Mouse (Mus musculus): ENCODE measurements around the gene Mif4gd. TPM values are rescaled to one million over a fixed set of nuclear protein-coding genes. Genes with fewer than 3 reads are reported as not detected.
"Not testable (repeated sequence)": the region's sequence is repeated elsewhere in the genome, so short reads cannot be mapped to it uniquely, and the experiment has no call there.

The Mif4gd gene
- polyA plus RNA-seq, 1 experiment = 445 TPM

- Histone ChIP-seq H3K4me3 (ENCODE audit: control insufficient read depth, low read depth, low read length) (no peak overlapping the region), H3K4me1 (ENCODE audit: control insufficient read depth, insufficient read depth, low read length) (no peaks in the 10 kb centered on the region), H3K27me3 (ENCODE audit: control insufficient read depth, insufficient read depth, low read length) (no peaks in the 10 kb centered on the region), H3K36me3 (ENCODE audit: control insufficient read depth, insufficient read depth, low read length) (no peaks in the 10 kb centered on the region; the same call in 1 of the 2 replicates), H3K27ac (ENCODE audit: control insufficient read depth, insufficient read depth, low read depth, low read length) (no peak overlapping the region)
- TF ChIP-seq CTCF (IDR thresholded peaks at IDR 0.05; ENCODE audit: control insufficient read depth, insufficient read depth, insufficient replicate concordance, low read depth, low read length) (no peak), POLR2A (IDR thresholded peaks at IDR 0.05; ENCODE audit: control insufficient read depth, low read depth, low read length) (no peak)
Observed at GRCm38 (mm10) chr11:115647459-115647858, 34.7 kb upstream of the Mif4gd start.

- Histone ChIP-seq H3K27ac (ENCODE audit: control insufficient read depth, insufficient read depth, low read depth, low read length) (no peak overlapping the region), H3K27me3 (ENCODE audit: control insufficient read depth, insufficient read depth, low read length) (no peaks in the 10 kb centered on the region), H3K36me3 (ENCODE audit: control insufficient read depth, insufficient read depth, low read length) (no peaks in the 10 kb centered on the region; the same call in 1 of the 2 replicates), H3K4me3 (ENCODE audit: control insufficient read depth, low read depth, low read length) (no peak overlapping the region), H3K4me1 (ENCODE audit: control insufficient read depth, insufficient read depth, low read length) (no peaks in the 10 kb centered on the region)
- TF ChIP-seq POLR2A (IDR thresholded peaks at IDR 0.05; ENCODE audit: control insufficient read depth, low read depth, low read length) = no peak
- no peak for TF ChIP-seq CTCF (IDR thresholded peaks at IDR 0.05; ENCODE audit: control insufficient read depth, insufficient read depth, insufficient replicate concordance, low read depth, low read length)
Observed at GRCm38 (mm10) chr11:115646439-115646838, 33.7 kb upstream of the Mif4gd start.

GRCm38 (mm10) chr11:115645498-115645897 is 32.7 kb upstream of the Mif4gd start:
- H3K4me3 ChIP-seq (ENCODE audit: control insufficient read depth, low read depth, low read length); H3K27ac ChIP-seq (ENCODE audit: control insufficient read depth, insufficient read depth, low read depth, low read length); H3K27me3 ChIP-seq (ENCODE audit: control insufficient read depth, insufficient read depth, low read length); H3K4me1 ChIP-seq (ENCODE audit: control insufficient read depth, insufficient read depth, low read length); H3K36me3 ChIP-seq (ENCODE audit: control insufficient read depth, insufficient read depth, low read length): not testable (repeated sequence)

- Histone ChIP-seq H3K36me3 (ENCODE audit: control insufficient read depth, insufficient read depth, low read length) (no peaks in the 10 kb centered on the region; the same call in 1 of the 2 replicates), H3K4me1 (ENCODE audit: control insufficient read depth, insufficient read depth, low read length) (peaks cover 5% of the 10 kb centered on the region), H3K4me3 (ENCODE audit: control insufficient read depth, low read depth, low read length) (no peak overlapping the region), H3K27ac (ENCODE audit: control insufficient read depth, insufficient read depth, low read depth, low read length) (no peak overlapping the region), H3K27me3 (ENCODE audit: control insufficient read depth, insufficient read depth, low read length) (no peaks in the 10 kb centered on the region)
- TF ChIP-seq CTCF (IDR thresholded peaks at IDR 0.05; ENCODE audit: control insufficient read depth, insufficient read depth, insufficient replicate concordance, low read depth, low read length) = no peak
- no peak for TF ChIP-seq POLR2A (IDR thresholded peaks at IDR 0.05; ENCODE audit: control insufficient read depth, low read depth, low read length)
Observed at GRCm38 (mm10) chr11:115644308-115644707, 31.5 kb upstream of the Mif4gd start.

- H3K4me3 ChIP-seq (ENCODE audit: control insufficient read depth, low read depth, low read length) = no peak overlapping the region
- no peaks in the 10 kb centered on the region for H3K27me3 ChIP-seq (ENCODE audit: control insufficient read depth, insufficient read depth, low read length)
Observed at GRCm38 (mm10) chr11:115643265-115643664, 30.5 kb upstream of the Mif4gd start.

GRCm38 (mm10) chr11:115642705-115643104 is 29.9 kb upstream of the Mif4gd start:
- Histone ChIP-seq H3K27me3 (ENCODE audit: control insufficient read depth, insufficient read depth, low read length) (no peaks in the 10 kb centered on the region), H3K27ac (ENCODE audit: control insufficient read depth, insufficient read depth, low read depth, low read length) (no peak overlapping the region), H3K4me3 (ENCODE audit: control insufficient read depth, low read depth, low read length) (no peak overlapping the region), H3K36me3 (ENCODE audit: control insufficient read depth, insufficient read depth, low read length) (no peaks in the 10 kb centered on the region; the same call in 1 of the 2 replicates), H3K4me1 (ENCODE audit: control insufficient read depth, insufficient read depth, low read length) (peaks cover 5% of the 10 kb centered on the region)
- TF ChIP-seq CTCF (IDR thresholded peaks at IDR 0.05; ENCODE audit: control insufficient read depth, insufficient read depth, insufficient replicate concordance, low read depth, low read length) (no peak), POLR2A (IDR thresholded peaks at IDR 0.05; ENCODE audit: control insufficient read depth, low read depth, low read length) (no peak)

More at GRCm38 (mm10) chr11:115643265-115643664, 30.5 kb upstream of the Mif4gd start:
- Histone ChIP-seq H3K36me3 (ENCODE audit: control insufficient read depth, insufficient read depth, low read length) (no peaks in the 10 kb centered on the region; the same call in 1 of the 2 replicates), H3K27ac (ENCODE audit: control insufficient read depth, insufficient read depth, low read depth, low read length) (no peak overlapping the region), H3K4me1 (ENCODE audit: control insufficient read depth, insufficient read depth, low read length) (peaks cover 5% of the 10 kb centered on the region)
- no peak for TF ChIP-seq POLR2A (IDR thresholded peaks at IDR 0.05; ENCODE audit: control insufficient read depth, low read depth, low read length)
- TF ChIP-seq CTCF (IDR thresholded peaks at IDR 0.05; ENCODE audit: control insufficient read depth, insufficient read depth, insufficient replicate concordance, low read depth, low read length) = no peak

GRCm38 (mm10) chr11:115641664-115642036 is 28.9 kb upstream of the Mif4gd start:
- no peak overlapping the region for H3K27ac ChIP-seq (ENCODE audit: control insufficient read depth, insufficient read depth, low read depth, low read length)

More at GRCm38 (mm10) chr11:115641664-115642036, 28.9 kb upstream of the Mif4gd start:
- Histone ChIP-seq H3K4me3 (ENCODE audit: control insufficient read depth, low read depth, low read length) (no peak overlapping the region), H3K36me3 (ENCODE audit: control insufficient read depth, insufficient read depth, low read length) (no peaks in the 10 kb centered on the region; the same call in 1 of the 2 replicates), H3K4me1 (ENCODE audit: control insufficient read depth, insufficient read depth, low read length) (peaks cover 5% of the 10 kb centered on the region), H3K27me3 (ENCODE audit: control insufficient read depth, insufficient read depth, low read length) (no peaks in the 10 kb centered on the region)
- TF ChIP-seq CTCF (IDR thresholded peaks at IDR 0.05; ENCODE audit: control insufficient read depth, insufficient read depth, insufficient replicate concordance, low read depth, low read length) (no peak), POLR2A (IDR thresholded peaks at IDR 0.05; ENCODE audit: control insufficient read depth, low read depth, low read length) (no peak)

All from testis, adult 2 months (tissue).